Mouse (Mus musculus) intestine, embryonic 16.5 days (tissue): ENCODE measurements around the gene Glipr1. TPM values are rescaled to one million over a fixed set of nuclear protein-coding genes. Genes with fewer than 3 reads are reported as not detected.

ENCODE experiments used
- ATAC-seq: fragments of 200-750 bp; cut with Nextera tagmentation; 2 replicates; pipeline ENCODE4 v1.8.0; 2017; ENCODE audit warnings: moderate TSS enrichment, moderate library complexity
- H3K27ac ChIP-seq: fragments of 300-500 bp; sonication (generic); 2 replicates; pipeline ENCODE4 v1.5.1; 2014; ENCODE audit warnings: mild to moderate bottlenecking, low read length
- H3K27me3 ChIP-seq: fragments of 300-500 bp; sonication (generic); replicated peaks from 2 replicates; pipeline ENCODE4 v1.6.1; 2014; ENCODE audit warnings: low read length, control low read depth, mixed read lengths; ENCODE audit not compliant: control insufficient read depth, insufficient read depth
- H3K36me3 ChIP-seq: fragments of 300-500 bp; sonication (generic); 2 replicates; pipeline ENCODE4 v1.6.1; 2014; ENCODE audit warnings: low read length, control low read depth; ENCODE audit not compliant: control insufficient read depth, insufficient read depth
- H3K4me1 ChIP-seq: fragments of 300-500 bp; sonication (generic); 2 replicates; pipeline ENCODE4 v1.6.1; 2014; ENCODE audit warnings: low read length, control low read depth, mixed read lengths; ENCODE audit not compliant: control insufficient read depth, insufficient read depth
- H3K4me2 ChIP-seq: fragments of 300-500 bp; sonication (generic); 2 replicates; pipeline ENCODE4 v1.6.1; 2014; ENCODE audit warnings: low read depth, low read length, control low read depth
- H3K4me3 ChIP-seq: fragments of 300-500 bp; sonication (generic); 2 replicates; pipeline ENCODE4 v1.5.1; 2014; ENCODE audit warnings: mild to moderate bottlenecking, low read length
- H3K9ac ChIP-seq: fragments of 300-500 bp; sonication (generic); 2 replicates; pipeline ENCODE4 v1.6.1; 2014; ENCODE audit warnings: low read depth, low read length
- H3K9me3 ChIP-seq: fragments of 300-500 bp; sonication (generic); 2 replicates; pipeline ENCODE4 v1.6.1; 2016; ENCODE audit warnings: low read length, control low read depth; ENCODE audit not compliant: control insufficient read depth
- WGBS: fragments of 180-500 bp; shearing (Covaris S2); extraction: QIAGEN DNeasy Blood & Tissue Kit; methylation state at CpG from one replicate; pipeline ENCODE4 v1.1.7; 2014; 5-methylcytosine and 5-hydroxymethylcytosine counted together
- polyA plus RNA-seq: library from polyadenylated mRNA; unstranded; fragments of >200 nt; fragmentation: Nextera tagmentation; extraction: Ambion mirVana; gene quantifications from 2 replicates; pipeline ENCODE4 v1.2.1, GENCODE M21; 2015

The Glipr1 gene
- polyA plus RNA-seq, 1 experiment from 2014 or later: 13.5 TPM

GRCm38 (mm10) chr10:111948041-111948440, 54.4 kb downstream of the Glipr1 start:
- Histone ChIP-seq H3K27ac (no peak overlapping the region), H3K36me3 (no peaks in the 10 kb centered on the region), H3K4me1 (no peaks in the 10 kb centered on the region), H3K27me3 (no peaks in the 10 kb centered on the region), H3K4me3 (no peak overlapping the region), H3K4me2 (no peak overlapping the region), H3K9me3 (no peaks in the 10 kb centered on the region), H3K9ac (no peak overlapping the region)
- ATAC-seq: no peak
- 86% methylated on average over 1 of the region's 1 CpGs for WGBS

- WGBS: 58% methylated on average over 3 of the region's 3 CpGs
These were observed 56.9 kb downstream of the Glipr1 start for GRCm38 (mm10) chr10:111945563-111945962.

GRCm38 (mm10) chr10:111943026-111943425, 59.4 kb downstream of the Glipr1 start:
- no peaks in the 10 kb centered on the region for H3K36me3 ChIP-seq
- no peak overlapping the region for H3K27ac ChIP-seq
- WGBS: 82% methylated on average over 7 of the region's 7 CpGs
- H3K4me1 ChIP-seq: no peaks in the 10 kb centered on the region
- no peak overlapping the region for H3K4me3 ChIP-seq
- H3K27me3 ChIP-seq: no peaks in the 10 kb centered on the region
- H3K9ac ChIP-seq: no peak overlapping the region
- no peak for ATAC-seq
- H3K4me2 ChIP-seq: no peak overlapping the region
- H3K9me3 ChIP-seq: no peaks in the 10 kb centered on the region

More at GRCm38 (mm10) chr10:111945563-111945962, 56.9 kb downstream of the Glipr1 start:
- H3K4me3 ChIP-seq: no peak overlapping the region
- H3K4me2 ChIP-seq: no peak overlapping the region
- H3K36me3 ChIP-seq: no peaks in the 10 kb centered on the region
- H3K4me1 ChIP-seq: no peaks in the 10 kb centered on the region
- no peak for ATAC-seq
- no peaks in the 10 kb centered on the region for H3K9me3 ChIP-seq
- H3K27ac ChIP-seq: no peak overlapping the region
- H3K27me3 ChIP-seq: no peaks in the 10 kb centered on the region
- H3K9ac ChIP-seq: no peak overlapping the region

GRCm38 (mm10) chr10:111937146-111937534, 65.3 kb downstream of the Glipr1 start:
- no peak overlapping the region for H3K9ac ChIP-seq
- no peak overlapping the region for H3K4me3 ChIP-seq
- 52% methylated on average over 5 of the region's 5 CpGs for WGBS
- peaks cover 5% of the 10 kb centered on the region for H3K4me1 ChIP-seq
- no peaks in the 10 kb centered on the region for H3K9me3 ChIP-seq
- H3K4me2 ChIP-seq: no peak overlapping the region
- H3K36me3 ChIP-seq: no peaks in the 10 kb centered on the region
- no peak for ATAC-seq
- no peaks in the 10 kb centered on the region for H3K27me3 ChIP-seq
- no peak overlapping the region for H3K27ac ChIP-seq

- Histone ChIP-seq H3K27me3 (no peaks in the 10 kb centered on the region), H3K9ac (no peak overlapping the region), H3K4me2 (no peak overlapping the region), H3K27ac (no peak overlapping the region), H3K9me3 (no peaks in the 10 kb centered on the region), H3K4me3 (no peak overlapping the region), H3K36me3 (no peaks in the 10 kb centered on the region), H3K4me1 (peaks cover 5% of the 10 kb centered on the region)
- WGBS: 38% methylated on average over 13 of the region's 13 CpGs
- no peak for ATAC-seq
These were observed 65.8 kb downstream of the Glipr1 start for GRCm38 (mm10) chr10:111936491-111937145.

GRCm38 (mm10) chr10:111936021-111936420, 66.4 kb downstream of the Glipr1 start:
- WGBS: 85% methylated on average over 4 of the region's 4 CpGs
- Histone ChIP-seq H3K4me3 (no peak overlapping the region), H3K4me1 (peaks cover 5% of the 10 kb centered on the region), H3K9ac (no peak overlapping the region), H3K27ac (no peak overlapping the region), H3K4me2 (no peak overlapping the region), H3K27me3 (no peaks in the 10 kb centered on the region), H3K9me3 (no peaks in the 10 kb centered on the region), H3K36me3 (no peaks in the 10 kb centered on the region)
- no peak for ATAC-seq

Other genes starting within 250 kb of the Glipr1 start
- 32.3 and 35.7 TPM in 2 replicates for gene Krr1, start 30.0 kb downstream of the Glipr1 start, polyA plus RNA-seq
- gene Glipr1l1, start 57.6 kb upstream of the Glipr1 start, polyA plus RNA-seq: not detected in 2 replicates
- gene Glipr1l2, start 80.7 kb upstream of the Glipr1 start, polyA plus RNA-seq: not detected in 2 replicates
- gene Glipr1l3, start 157.7 kb upstream of the Glipr1 start, polyA plus RNA-seq: not detected in 2 replicates
- 0.09 and 0.11 TPM in 2 replicates for gene Caps2, start 161.0 kb upstream of the Glipr1 start, polyA plus RNA-seq